Mouse (Mus musculus) embryonic facial prominence, embryonic 12.5 days (tissue): ENCODE results near the gene Nrm. TPM values are rescaled to one million over a fixed set of nuclear protein-coding genes. Genes with fewer than 3 reads are reported as not detected.
"Not testable (repeated sequence)": the region's sequence is repeated elsewhere in the genome, so short reads cannot be mapped to it uniquely, and the experiment has no call there.

Experiments
- ATAC-seq: fragments of 200-750 bp; cut with Nextera tagmentation; 2 replicates; pipeline ENCODE4 v1.8.0; 2017; ENCODE audit not compliant: insufficient number of reproducible peaks, insufficient read depth, low FRiP score, low TSS enrichment
- H3K27ac ChIP-seq: fragments of 300-500 bp; sonication (generic); 2 replicates; pipeline ENCODE4 v1.5.1; 2016; ENCODE audit warnings: mild to moderate bottlenecking
- H3K27me3 ChIP-seq: fragments of 300-500 bp; sonication (generic); 2 replicates; pipeline ENCODE4 v1.6.1; 2016; ENCODE audit warnings: mild to moderate bottlenecking, moderate library complexity
- H3K36me3 ChIP-seq: fragments of 300-500 bp; sonication (generic); 2 replicates; pipeline ENCODE4 v1.6.1; 2016; ENCODE audit warnings: mild to moderate bottlenecking
- H3K4me1 ChIP-seq: fragments of 300-500 bp; sonication (generic); 2 replicates; pipeline ENCODE4 v1.6.1; 2016
- H3K4me2 ChIP-seq: fragments of 300-500 bp; sonication (generic); replicated peaks from 2 replicates; pipeline ENCODE4 v1.6.1; 2016; ENCODE audit warnings: mild to moderate bottlenecking, moderate library complexity
- H3K4me3 ChIP-seq: fragments of 300-500 bp; sonication (generic); 2 replicates; pipeline ENCODE4 v1.5.1; 2016; ENCODE audit warnings: mild to moderate bottlenecking
- H3K9ac ChIP-seq: fragments of 300-500 bp; sonication (generic); 2 replicates; pipeline ENCODE4 v1.6.1; 2016; ENCODE audit warnings: mild to moderate bottlenecking, moderate library complexity
- H3K9me3 ChIP-seq: fragments of 300-500 bp; sonication (generic); 2 replicates; pipeline ENCODE4 v1.6.1; 2016; ENCODE audit warnings: mild to moderate bottlenecking, moderate library complexity
- WGBS: fragments of 180-500 bp; shearing (Covaris S2); methylation state at CpG from one replicate; pipeline ENCODE4 v1.1.7; 2016; 5-methylcytosine and 5-hydroxymethylcytosine counted together
- polyA plus RNA-seq: library from polyadenylated mRNA; unstranded; fragments of >200 nt; fragmentation: Nextera tagmentation; extraction: Ambion mirVana; gene quantifications from 2 replicates; pipeline ENCODE4 v1.2.1, GENCODE M21; 2016

Nrm gene
- polyA plus RNA-seq, 1 experiment from 2014 or later: 39.9 TPM

DNA sequence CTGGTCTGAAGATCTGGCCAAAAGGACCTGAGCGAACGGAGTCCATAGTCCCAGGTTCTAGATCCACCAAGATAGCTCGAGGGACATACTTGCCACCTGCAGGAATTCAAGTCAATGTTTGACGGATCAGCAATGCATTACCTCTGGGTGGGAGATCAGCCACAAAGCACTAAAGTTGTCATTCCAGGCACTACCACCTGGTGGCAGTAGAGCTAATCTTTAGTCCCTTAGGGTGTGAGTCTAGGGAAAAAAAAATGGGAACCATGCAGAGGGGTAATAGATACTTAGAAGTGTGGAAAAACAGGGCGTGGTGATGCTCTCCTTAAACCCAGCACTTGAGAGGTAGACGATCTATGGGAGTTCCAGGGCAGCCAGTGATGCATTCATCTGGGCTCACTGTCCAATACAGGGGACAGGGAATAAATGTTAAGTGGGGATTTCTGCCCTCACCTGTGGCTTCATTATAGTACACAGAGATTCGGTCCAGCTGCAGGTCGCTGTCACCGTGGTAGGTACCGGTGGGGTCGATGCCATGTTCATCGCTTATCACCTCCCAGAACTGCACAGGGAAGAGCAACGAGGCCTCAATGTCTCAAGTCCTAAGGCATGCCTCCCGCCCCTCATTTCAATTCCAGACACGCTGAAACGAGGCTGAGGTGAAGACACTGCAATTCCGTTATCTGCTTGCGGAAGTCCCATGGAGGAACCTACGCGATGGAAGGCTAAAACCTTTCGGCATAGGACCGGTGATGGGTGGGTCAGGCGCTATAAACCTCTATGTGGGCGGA lies 24.7 kb upstream of the Nrm start:
- WGBS: 8% methylated on average over 24 of the region's 24 CpGs
- Histone ChIP-seq H3K4me2 (peak overlapping the region; percentile 85), H3K9me3 (no peaks in the 10 kb centered on the region), H3K9ac (peak overlapping the region; percentile 96), H3K36me3 (peaks cover 50% of the 10 kb centered on the region), H3K4me1 (peaks cover 33% of the 10 kb centered on the region), H3K27me3 (no peaks in the 10 kb centered on the region), H3K4me3 (peak overlapping the region; percentile 87), H3K27ac (peak overlapping the region; percentile 97)
- ATAC-seq: no peak

DNA sequence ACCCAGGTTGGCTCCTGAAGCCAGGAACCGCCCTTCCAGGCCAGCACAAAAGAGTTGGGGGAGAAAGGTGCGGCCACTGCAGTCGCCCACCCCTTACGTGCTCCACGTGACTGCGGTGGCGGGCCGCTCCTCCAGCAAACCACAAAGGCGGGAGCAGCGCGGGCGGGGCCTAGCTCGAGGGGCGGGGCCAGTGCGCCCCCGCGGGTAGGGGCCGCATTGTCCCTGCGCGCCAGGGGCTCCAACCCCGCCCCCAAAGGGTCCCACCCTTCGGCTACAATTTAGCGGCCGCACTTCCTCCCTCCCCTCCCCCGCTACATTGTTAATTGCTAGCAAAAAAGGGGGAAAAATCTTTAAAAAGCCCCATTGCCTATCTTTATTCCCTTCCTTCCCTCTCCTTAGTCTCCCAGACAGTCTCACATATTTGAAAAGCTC lies 24.1 kb upstream of the Nrm start:
- peak overlapping the region; percentile 87 for H3K4me3 ChIP-seq
- H3K9me3 ChIP-seq: no peaks in the 10 kb centered on the region
- H3K27me3 ChIP-seq: no peaks in the 10 kb centered on the region
- H3K27ac ChIP-seq: peak overlapping the region; percentile 97
- H3K9ac ChIP-seq: peak overlapping the region; percentile 96
- WGBS: under 1% methylated on average over 24 of the region's 25 CpGs
- no peak for ATAC-seq
- H3K36me3 ChIP-seq: peaks cover 50% of the 10 kb centered on the region
- peak overlapping the region; percentile 85 for H3K4me2 ChIP-seq
- H3K4me1 ChIP-seq: peaks cover 35% of the 10 kb centered on the region

DNA sequence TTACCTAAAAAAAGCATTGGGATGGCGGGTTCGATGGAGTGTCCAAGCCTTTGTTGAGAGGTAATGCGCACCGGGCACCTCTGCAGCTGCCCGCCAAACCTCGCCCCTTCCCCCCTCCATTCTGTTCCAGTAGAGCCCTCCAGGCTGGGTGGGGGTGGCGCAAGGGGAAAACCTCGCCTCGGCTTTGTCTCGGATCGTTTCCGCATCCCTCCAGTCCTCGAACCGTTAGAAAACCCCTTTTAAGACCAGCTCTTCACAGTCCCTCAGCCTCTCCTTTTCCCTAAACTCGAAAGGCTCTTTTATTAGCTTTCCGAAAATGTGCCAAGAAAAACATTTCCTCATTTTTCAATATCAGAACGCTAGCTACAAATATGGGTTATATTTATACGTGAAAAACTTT lies 23.6 kb upstream of the Nrm start:
- no peak for ATAC-seq
- H3K27ac ChIP-seq: peak overlapping the region; percentile 97
- under 1% methylated on average over 18 of the region's 18 CpGs for WGBS
- no peaks in the 10 kb centered on the region for H3K9me3 ChIP-seq
- H3K4me3 ChIP-seq: peak overlapping the region; percentile 87
- H3K27me3 ChIP-seq: no peaks in the 10 kb centered on the region
- peaks cover 45% of the 10 kb centered on the region for H3K36me3 ChIP-seq
- peaks cover 39% of the 10 kb centered on the region for H3K4me1 ChIP-seq
- H3K9ac ChIP-seq: peak overlapping the region; percentile 96
- H3K4me2 ChIP-seq: peak overlapping the region; percentile 85

DNA sequence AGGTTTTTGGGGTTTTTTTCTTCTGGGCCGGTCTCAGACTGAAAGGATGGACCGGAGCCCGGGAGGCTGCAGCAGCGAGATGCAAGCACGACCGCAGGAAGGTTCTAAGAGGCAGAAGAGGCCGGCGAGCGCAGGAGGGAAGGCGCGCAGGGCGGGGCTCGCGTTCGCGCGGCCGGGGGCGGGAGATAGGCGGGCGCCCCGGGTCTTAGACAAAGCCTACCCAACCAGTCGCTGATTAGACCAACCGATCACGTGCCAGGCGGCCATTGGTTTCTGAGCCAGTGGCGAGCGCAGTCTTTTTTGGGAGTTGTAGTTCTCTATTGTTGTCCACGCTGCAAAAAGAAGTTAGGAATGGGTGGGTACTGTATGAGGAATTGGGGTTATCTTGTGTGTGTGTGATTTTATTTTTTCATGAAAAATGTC lies 23.0 kb upstream of the Nrm start, which contains the start of gene Tubb5:
Tubb5 (minus strand) TSS at position 185 of the 423 bp plus-strand sequence.
- H3K27me3 ChIP-seq: no peaks in the 10 kb centered on the region
- 0% methylated on average over 29 of the region's 29 CpGs for WGBS
- H3K9ac ChIP-seq: peak within 1 kb of the TSS; percentile 96
- peak within 1 kb of the TSS; percentile 87 for H3K4me3 ChIP-seq
- H3K36me3 ChIP-seq: peaks cover 38% of the 10 kb centered on the region
- peaks cover 39% of the 10 kb centered on the region for H3K4me1 ChIP-seq
- no peaks in the 10 kb centered on the region for H3K9me3 ChIP-seq
- ATAC-seq: peak; percentile 82
- peak within 1 kb of the TSS; percentile 85 for H3K4me2 ChIP-seq
- H3K27ac ChIP-seq: peak within 1 kb of the TSS; percentile 97

DNA sequence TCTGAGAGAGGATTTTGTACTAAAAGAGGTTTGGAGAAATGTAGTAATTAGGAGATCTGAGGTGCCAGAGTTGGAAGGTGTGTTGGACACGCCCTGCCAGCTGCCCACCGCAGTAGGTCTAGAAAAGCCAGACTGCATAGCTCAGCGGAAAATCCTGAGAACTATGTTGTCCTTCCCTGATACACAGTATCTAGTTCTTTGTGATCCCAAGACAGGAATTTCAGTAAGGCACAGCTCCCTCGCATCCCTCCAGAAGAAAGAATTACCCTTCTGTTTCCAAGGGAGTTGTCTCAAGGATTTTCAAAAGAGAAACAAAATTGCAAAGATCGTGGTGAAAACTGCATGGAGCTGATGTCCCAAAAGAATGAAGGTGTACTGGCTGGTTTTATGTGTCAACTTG lies 22.5 kb upstream of the Nrm start:
- H3K9ac ChIP-seq: peak overlapping the region; percentile 63
- no peaks in the 10 kb centered on the region for H3K9me3 ChIP-seq
- no peaks in the 10 kb centered on the region for H3K27me3 ChIP-seq
- peaks cover 34% of the 10 kb centered on the region for H3K36me3 ChIP-seq
- H3K27ac ChIP-seq: peak overlapping the region; percentile 97
- H3K4me1 ChIP-seq: peaks cover 36% of the 10 kb centered on the region
- H3K4me3 ChIP-seq: peak overlapping the region; percentile 87
- WGBS: 0% methylated on average over 5 of the region's 5 CpGs
- peak overlapping the region; percentile 59 for H3K4me2 ChIP-seq
- no peak for ATAC-seq

DNA sequence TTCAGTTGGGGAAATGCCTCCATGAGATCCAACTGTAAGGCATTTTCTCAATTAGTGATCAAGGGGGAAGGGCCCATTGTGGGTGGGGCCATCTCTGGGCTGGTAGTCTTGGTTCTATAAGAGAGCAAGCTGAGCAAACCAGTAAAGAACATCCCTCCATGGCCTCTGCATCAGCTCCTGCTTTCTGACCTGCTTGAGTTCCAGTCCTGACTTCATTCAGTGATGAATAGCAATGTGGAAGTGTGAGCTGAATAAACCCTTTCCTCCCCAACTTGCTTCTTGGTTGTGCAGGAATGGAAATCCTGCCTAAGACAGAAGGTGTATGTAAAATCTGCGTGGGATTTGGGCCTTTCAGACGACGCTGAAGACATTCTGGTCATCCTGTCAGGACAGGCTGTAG lies 22.1 kb upstream of the Nrm start:
- H3K9me3 ChIP-seq: not testable (repeated sequence)
- peaks cover 34% of the 10 kb centered on the region for H3K4me1 ChIP-seq
- peak overlapping the region; percentile 87 for H3K4me3 ChIP-seq

DNA sequence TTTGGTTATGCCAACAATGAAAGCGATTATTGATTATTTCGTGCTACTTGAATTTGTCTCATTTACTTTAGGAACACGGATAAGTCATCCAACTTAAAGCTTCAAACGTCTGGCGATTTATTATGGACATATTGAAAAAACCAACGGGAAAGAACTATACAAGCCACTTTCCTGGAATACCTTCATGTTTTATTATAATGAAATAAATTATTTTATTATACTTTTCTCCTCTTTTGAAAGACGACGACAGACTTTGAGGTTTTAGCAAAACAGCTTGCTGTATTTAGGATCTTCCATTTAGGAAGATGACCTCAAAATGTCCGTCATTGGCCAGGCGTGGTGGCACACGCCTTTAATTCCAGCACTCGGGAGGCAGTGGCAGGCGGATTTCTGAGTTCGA lies 20.6 kb upstream of the Nrm start:
- H3K9me3 ChIP-seq: no peaks in the 10 kb centered on the region
- 53% methylated on average over 14 of the region's 14 CpGs for WGBS
- no peak overlapping the region for H3K27ac ChIP-seq
- peaks cover 25% of the 10 kb centered on the region for H3K36me3 ChIP-seq
- H3K4me3 ChIP-seq: peak overlapping the region; percentile 45
- no peaks in the 10 kb centered on the region for H3K27me3 ChIP-seq
- H3K4me2 ChIP-seq: peak overlapping the region; percentile 66
- H3K9ac ChIP-seq: no peak overlapping the region
- ATAC-seq: no peak
- peaks cover 20% of the 10 kb centered on the region for H3K4me1 ChIP-seq

More for the DNA sequence above, 22.1 kb upstream of the Nrm start:
- Histone ChIP-seq H3K9ac (peak overlapping the region; percentile 63; the same call in 1 of the 2 replicates), H3K27ac (peak overlapping the region; percentile 97), H3K36me3 (peaks cover 30% of the 10 kb centered on the region), H3K4me2 (peak overlapping the region; percentile 59)
- not testable (repeated sequence) for H3K27me3 ChIP-seq, ATAC-seq
- WGBS: 47% methylated on average over 3 of the region's 3 CpGs

DNA sequence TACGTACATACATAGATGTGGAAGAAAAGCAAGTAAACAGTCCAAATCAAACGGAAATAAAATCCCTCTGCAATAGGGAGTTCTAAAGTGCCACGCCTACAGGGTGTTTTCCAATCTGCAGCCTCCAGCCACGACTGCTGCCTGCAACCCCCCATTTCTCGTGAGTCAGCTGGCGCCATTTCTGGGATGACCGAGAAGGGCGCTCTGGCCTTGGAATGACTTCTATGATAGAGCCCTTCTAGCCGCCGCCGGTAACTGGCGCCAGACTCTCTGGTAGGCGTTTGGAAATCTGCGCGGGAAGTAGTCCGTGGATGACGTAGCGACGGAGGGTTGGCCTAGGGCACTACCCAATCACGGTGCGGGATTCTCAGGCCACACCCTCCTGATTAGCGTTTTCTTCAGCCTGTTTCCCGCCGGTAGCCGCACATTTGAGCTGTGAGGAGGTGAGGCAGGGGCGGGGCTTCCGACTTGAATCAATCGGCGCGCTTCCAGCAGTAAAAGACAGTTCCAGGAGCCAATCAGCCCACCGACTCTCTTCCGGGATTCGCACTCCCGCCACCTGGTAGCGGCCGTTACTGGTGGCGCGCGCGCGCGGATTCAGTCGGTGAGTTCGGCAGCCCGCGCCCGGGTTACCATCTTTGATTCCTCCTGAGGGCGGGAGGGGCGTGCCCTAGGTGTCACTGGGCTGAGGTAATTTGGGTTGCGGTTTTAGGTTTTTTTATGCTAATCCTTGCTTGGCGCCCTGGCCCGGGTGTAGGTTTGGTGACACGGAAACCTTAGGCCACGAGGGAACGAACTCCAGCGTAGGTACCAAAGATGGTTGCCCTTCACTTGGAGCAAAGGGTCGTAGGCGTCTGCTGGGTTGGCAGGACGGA lies 19.8 kb upstream of the Nrm start, which contains the start of gene Mdc1:
Mdc1 (plus strand) TSS at position 440 of the 875 bp plus-strand sequence.
- H3K4me1 ChIP-seq: peaks cover 13% of the 10 kb centered on the region
- H3K9me3 ChIP-seq: no peaks in the 10 kb centered on the region
- peak within 1 kb of the TSS; percentile 80 for H3K27ac ChIP-seq
- peaks cover 25% of the 10 kb centered on the region for H3K36me3 ChIP-seq
- WGBS: under 1% methylated on average over 59 of the region's 59 CpGs
- peak within 1 kb of the TSS; percentile 66 for H3K4me2 ChIP-seq
- H3K9ac ChIP-seq: peak within 1 kb of the TSS; percentile 53
- peak within 1 kb of the TSS; percentile 45 for H3K4me3 ChIP-seq
- ATAC-seq: peak; percentile 88
- no peaks in the 10 kb centered on the region for H3K27me3 ChIP-seq

DNA sequence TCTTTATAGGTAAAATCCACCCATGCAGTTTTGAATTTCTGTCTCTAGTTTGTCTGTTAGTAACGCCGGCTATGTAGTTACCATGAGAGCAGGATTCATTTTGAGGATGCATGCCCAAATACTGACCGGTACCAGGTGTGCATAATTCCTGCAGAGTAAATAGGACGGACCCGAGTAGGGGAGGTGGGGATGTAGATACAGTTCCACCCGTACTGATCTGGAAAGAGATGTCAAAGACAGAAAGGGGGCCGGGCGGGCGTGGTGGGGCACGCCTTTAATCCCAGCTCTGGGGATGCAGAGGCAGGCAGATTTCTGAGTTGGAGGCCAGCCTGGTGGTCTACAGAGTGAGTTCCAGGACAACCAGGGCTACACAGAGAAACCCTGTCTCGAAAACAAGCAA lies 19.1 kb upstream of the Nrm start:
- WGBS: 22% methylated on average over 11 of the region's 11 CpGs
- Histone ChIP-seq H3K9ac (peak overlapping the region; percentile 53), H3K36me3 (peaks cover 25% of the 10 kb centered on the region), H3K27me3 (no peaks in the 10 kb centered on the region), H3K4me3 (peak overlapping the region; percentile 45), H3K9me3 (no peaks in the 10 kb centered on the region), H3K4me1 (peaks cover 13% of the 10 kb centered on the region), H3K4me2 (peak overlapping the region; percentile 66), H3K27ac (peak overlapping the region; percentile 80)
- no peak for ATAC-seq

DNA sequence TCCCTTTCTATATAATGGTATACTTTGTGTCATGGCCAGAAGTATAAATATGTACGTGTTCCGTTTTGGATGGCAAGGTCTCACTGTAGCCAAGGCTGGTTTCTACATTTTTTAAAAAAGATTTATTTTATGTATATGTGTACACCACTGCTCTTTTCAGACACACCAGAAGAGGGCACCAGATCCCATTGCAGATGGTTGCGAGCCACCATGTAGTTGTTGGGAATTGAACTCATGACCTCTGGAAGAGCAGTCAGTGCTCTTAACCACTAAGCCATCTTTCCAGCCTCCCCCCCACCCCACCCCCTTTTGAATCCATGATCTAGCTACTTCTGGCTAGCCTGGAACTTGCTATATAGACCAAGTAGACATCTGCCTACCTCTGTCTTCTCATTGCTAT lies 17.6 kb upstream of the Nrm start:
- WGBS: 96% methylated on average over 3 of the region's 3 CpGs
- Histone ChIP-seq H3K4me1 (peaks cover 13% of the 10 kb centered on the region), H3K9me3 (no peaks in the 10 kb centered on the region), H3K36me3 (peaks cover 40% of the 10 kb centered on the region), H3K4me3 (no peak overlapping the region), H3K27me3 (no peaks in the 10 kb centered on the region), H3K4me2 (no peak overlapping the region), H3K27ac (no peak overlapping the region), H3K9ac (no peak overlapping the region)
- no peak for ATAC-seq

DNA sequence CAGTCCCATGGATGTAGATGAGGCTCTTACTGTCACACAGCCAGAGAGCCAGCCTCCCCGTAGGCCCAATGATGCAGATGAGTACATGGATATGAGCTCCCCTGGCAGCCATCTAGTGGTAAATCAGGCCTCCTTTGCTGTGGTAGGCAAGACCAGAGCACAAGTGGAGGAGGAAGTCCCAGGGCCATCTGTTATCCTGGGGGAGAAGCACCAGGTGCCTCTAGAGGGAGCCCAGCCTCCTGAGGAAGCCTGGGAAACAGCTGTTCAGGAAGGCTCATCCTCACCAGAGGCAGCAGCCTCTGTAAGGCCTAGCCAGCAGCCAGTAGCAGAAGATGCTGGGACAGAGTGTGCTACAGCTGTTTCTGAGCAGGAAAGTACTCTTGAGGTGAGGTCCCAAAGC lies 13.0 kb upstream of the Nrm start:
- Histone ChIP-seq H3K9ac (no peak overlapping the region), H3K4me1 (no peaks in the 10 kb centered on the region), H3K36me3 (peaks cover 75% of the 10 kb centered on the region), H3K4me3 (no peak overlapping the region), H3K9me3 (no peaks in the 10 kb centered on the region), H3K27me3 (no peaks in the 10 kb centered on the region), H3K4me2 (no peak overlapping the region), H3K27ac (no peak overlapping the region)
- no peak for ATAC-seq
- 77% methylated on average over 1 of the region's 1 CpGs for WGBS
